Mouse (Mus musculus): ENCODE measurements around the gene Ggn.
"Not testable (repeated sequence)": the region's sequence is repeated elsewhere in the genome, so short reads cannot be mapped to it uniquely, and the experiment has no call there.

Ggn gene

GRCm38 (mm10) chr7:29212775-29213560 is 43.0 kb downstream of the Ggn start:
- DNase-seq, result not testable (repeated sequence)

GRCm38 (mm10) chr7:29213675-29214082 is 43.7 kb downstream of the Ggn start, which contains the start of gene Catsperg1:
TSS of gene Catsperg1 (minus strand) at chr7:29214035.
- no peak for DNase-seq

GRCm38 (mm10) chr7:29214236-29214635 is 44.2 kb downstream of the Ggn start:
- DNase-seq, result no peak

GRCm38 (mm10) chr7:29214846-29215245 is 44.8 kb downstream of the Ggn start:
- DNase-seq, result no peak

Measured in cerebellum, adult 9-10 months (tissue).